8 mouse cellular contexts compared by ENCODE assay signal in the genomic region with DNA sequence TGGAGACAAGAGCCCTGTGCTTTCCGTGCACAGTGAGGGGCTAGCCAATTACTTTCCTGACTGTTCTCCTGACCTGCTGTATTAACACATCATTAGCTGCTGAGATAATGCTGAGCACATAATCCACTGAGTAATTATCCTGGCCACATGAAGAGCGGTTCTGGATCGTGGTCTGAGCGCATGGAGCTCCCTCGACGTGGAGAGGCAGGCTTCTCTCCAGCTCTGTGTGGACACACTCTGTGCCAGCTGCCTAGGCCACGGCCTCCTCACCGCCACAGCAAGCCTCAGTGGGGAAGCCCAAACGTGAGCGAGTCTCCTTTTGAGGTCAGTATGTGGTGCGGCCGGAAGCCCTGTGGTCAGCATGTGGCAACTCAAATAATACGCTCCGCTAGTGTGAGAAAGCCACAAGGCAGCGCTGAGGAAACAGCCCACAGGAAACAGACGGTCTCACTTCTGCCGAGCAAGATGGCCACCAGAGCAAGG.
DNase-seq lines count a peak whose midpoint lies in the region; ATAC-seq and TF ChIP-seq lines count a peak whose summit lies in the region.

No protein-coding gene starts in this region.

- H3K27me3 ChIP-seq in forebrain, embryonic 10.5 days (ENCODE audit: poor library complexity, severe bottlenecking), result peaks cover 9% of the 10 kb centered on the region; the same call in 1 of the 2 replicates
- no peaks in the 10 kb centered on the region for H3K27me3 ChIP-seq in forebrain, embryonic 15.5 days
- no peaks in the 10 kb centered on the region for H3K27me3 ChIP-seq in limb, embryonic 14.5 days (ENCODE audit: control insufficient read depth, insufficient read depth, low read length)
- H3K27me3 ChIP-seq in heart, embryonic 11.5 days (ENCODE audit: control insufficient read depth, insufficient read depth, low read length), result no peaks in the 10 kb centered on the region
- no peaks in the 10 kb centered on the region for H3K27me3 ChIP-seq in kidney, embryonic 14.5 days (ENCODE audit: control insufficient read depth, insufficient read depth, low read length)

- peak; percentile 39 for DNase-seq in forebrain, embryonic 10.5 days (ENCODE audit: extremely low spot score, low spot score)
- peak; percentile 67 for DNase-seq in brain, embryonic 14.5 days (ENCODE audit: low read depth)
- no peak for DNase-seq in limb, embryonic 14.5 days (ENCODE audit: low spot score)
- DNase-seq in spleen, adult 18-20 months, result peak; percentile 63 to 69
- DNase-seq in cerebellum, postnatal 36 days, result no peak

- no peak for ATAC-seq in forebrain, embryonic 15.5 days (replicated peaks)
- ATAC-seq in limb, embryonic 14.5 days (ENCODE audit: low FRiP score, low read depth), result peak; percentile 34; the same call in 1 of the 2 replicates
- ATAC-seq in heart, embryonic 11.5 days (replicated peaks; ENCODE audit: insufficient number of reproducible peaks, low FRiP score, low TSS enrichment), result no peak; the same call in 1 of the 2 replicates
- ATAC-seq in kidney, embryonic 14.5 days (ENCODE audit: low FRiP score, low TSS enrichment), result no peak

- peaks cover 43% of the 10 kb centered on the region for H3K4me1 ChIP-seq in forebrain, embryonic 10.5 days
- peaks cover 12% of the 10 kb centered on the region for H3K4me1 ChIP-seq in forebrain, embryonic 15.5 days
- H3K4me1 ChIP-seq in limb, embryonic 14.5 days (ENCODE audit: control insufficient read depth, insufficient read depth, low read length), result peaks cover 33% of the 10 kb centered on the region
- no peaks in the 10 kb centered on the region for H3K4me1 ChIP-seq in heart, embryonic 11.5 days (ENCODE audit: control insufficient read depth, insufficient read depth, low read length)
- no peaks in the 10 kb centered on the region for H3K4me1 ChIP-seq in kidney, embryonic 14.5 days (ENCODE audit: control insufficient read depth, insufficient read depth, low read length)

- 63% methylated on average over 17 of the region's 17 CpGs for WGBS in forebrain, embryonic 10.5 days
- 48% methylated on average over 17 of the region's 17 CpGs for WGBS in forebrain, embryonic 15.5 days
- 46% methylated on average over 17 of the region's 17 CpGs for whole genome bisulfite sequencing in limb, embryonic 14.5 days
- WGBS in heart, embryonic 11.5 days (ENCODE audit: insufficient replicate concordance), result 66% methylated on average over 17 of the region's 17 CpGs
- 84% methylated on average over 17 of the region's 17 CpGs for WGBS in kidney, embryonic 14.5 days

- no peaks in the 10 kb centered on the region for H3K36me3 ChIP-seq in forebrain, embryonic 10.5 days (replicated peaks)
- no peaks in the 10 kb centered on the region for H3K36me3 ChIP-seq in forebrain, embryonic 15.5 days
- no peaks in the 10 kb centered on the region for H3K36me3 ChIP-seq in limb, embryonic 14.5 days (ENCODE audit: control insufficient read depth, insufficient read depth, low read length)
- no peaks in the 10 kb centered on the region for H3K36me3 ChIP-seq in heart, embryonic 11.5 days (ENCODE audit: control insufficient read depth, insufficient read depth, low read length)
- H3K36me3 ChIP-seq in kidney, embryonic 14.5 days (ENCODE audit: control insufficient read depth, insufficient read depth, low read length), result no peaks in the 10 kb centered on the region

- no peak overlapping the region for H3K4me2 ChIP-seq in forebrain, embryonic 15.5 days (replicated peaks)
- H3K4me2 ChIP-seq in limb, embryonic 14.5 days (replicated peaks; ENCODE audit: low read depth, low read length, severe bottlenecking), result 0 out of 2 replicates have a peak overlapping the region, but pooled peaks have one; percentile 1
- H3K4me2 ChIP-seq in heart, embryonic 11.5 days, result no peak overlapping the region
- H3K4me2 ChIP-seq in kidney, embryonic 14.5 days (replicated peaks; ENCODE audit: low read depth, low read length), result no peak overlapping the region

- peak overlapping the region; percentile 85 for H3K27ac ChIP-seq in forebrain, embryonic 10.5 days
- H3K27ac ChIP-seq in forebrain, embryonic 15.5 days (replicated peaks), result no peak overlapping the region
- H3K27ac ChIP-seq in limb, embryonic 14.5 days (replicated peaks; ENCODE audit: low read depth, low read length), result peak overlapping the region; percentile 75
- H3K27ac ChIP-seq in heart, embryonic 11.5 days (ENCODE audit: low read depth, low read length), result no peak overlapping the region
- no peak overlapping the region for H3K27ac ChIP-seq in kidney, embryonic 14.5 days (ENCODE audit: low read depth, low read length)

- H3K4me3 ChIP-seq in forebrain, embryonic 10.5 days, result no peak overlapping the region
- H3K4me3 ChIP-seq in forebrain, embryonic 15.5 days, result no peak overlapping the region
- H3K4me3 ChIP-seq in limb, embryonic 14.5 days (replicated peaks; ENCODE audit: low read length), result no peak overlapping the region
- H3K4me3 ChIP-seq in heart, embryonic 11.5 days (ENCODE audit: low read depth, low read length), result no peak overlapping the region
- H3K4me3 ChIP-seq in kidney, embryonic 14.5 days (ENCODE audit: low read length), result no peak overlapping the region

- no peaks in the 10 kb centered on the region for H3K9me3 ChIP-seq in forebrain, embryonic 10.5 days
- H3K9me3 ChIP-seq in forebrain, embryonic 15.5 days, result no peaks in the 10 kb centered on the region
- H3K9me3 ChIP-seq in limb, embryonic 14.5 days (ENCODE audit: control insufficient read depth, low read length), result no peaks in the 10 kb centered on the region
- no peaks in the 10 kb centered on the region for H3K9me3 ChIP-seq in heart, embryonic 11.5 days (replicated peaks; ENCODE audit: control insufficient read depth, low read length)
- no peaks in the 10 kb centered on the region for H3K9me3 ChIP-seq in kidney, embryonic 14.5 days (ENCODE audit: control insufficient read depth, low read length)

- TF ChIP-seq CTCF in brain, embryonic 14.5 days (IDR thresholded peaks at IDR 0.05; ENCODE audit: borderline replicate concordance, extremely low read depth, insufficient read depth, insufficient read length), result no peak

- no peak overlapping the region for H3K9ac ChIP-seq in forebrain, embryonic 15.5 days (replicated peaks)
- no peak overlapping the region for H3K9ac ChIP-seq in limb, embryonic 14.5 days (ENCODE audit: low read depth, low read length, severe bottlenecking)
- no peak overlapping the region for H3K9ac ChIP-seq in heart, embryonic 11.5 days (ENCODE audit: low read depth, low read length)
- H3K9ac ChIP-seq in kidney, embryonic 14.5 days (ENCODE audit: low read depth, low read length), result no peak overlapping the region

- no peak for TF ChIP-seq POLR2A in brain, embryonic 14.5 days (IDR thresholded peaks at IDR 0.05; ENCODE audit: borderline replicate concordance, extremely low read depth, insufficient read depth, insufficient read length, poor library complexity, severe bottlenecking)
- no peak for TF ChIP-seq POLR2A in limb, embryonic 14.5 days (IDR thresholded peaks at IDR 0.05; ENCODE audit: borderline replicate concordance, extremely low read depth, insufficient read depth, insufficient read length)

Comparison
In these comparisons a context has a peak if more than half of its experiments do, and no peak if none do; other contexts are left out.
1. H3K27ac ChIP-seq: peak in forebrain, embryonic 10.5 days (single experiment) and limb, embryonic 14.5 days (single experiment); none in forebrain, embryonic 15.5 days (single experiment), heart, embryonic 11.5 days (single experiment) and kidney, embryonic 14.5 days (single experiment).
2. DNase-seq: peak in forebrain, embryonic 10.5 days (single experiment), brain, embryonic 14.5 days (single experiment) and spleen, adult 18-20 months (2 of 2); none in limb, embryonic 14.5 days (single experiment) and cerebellum, postnatal 36 days (0 of 2).